Mouse (Mus musculus) WW6 (cell line): Measurements from ENCODE around the gene Sec24a.
"Not testable (repeated sequence)": the region's sequence is repeated elsewhere in the genome, so short reads cannot be mapped to it uniquely, and the experiment has no call there.

Experiments
- DNase-seq: peaks from one replicate; pipeline ENCODE4 v3.0.0-alpha.2; 2013; ENCODE audit warnings: low read depth, low spot score

Gene Sec24a

DNA sequence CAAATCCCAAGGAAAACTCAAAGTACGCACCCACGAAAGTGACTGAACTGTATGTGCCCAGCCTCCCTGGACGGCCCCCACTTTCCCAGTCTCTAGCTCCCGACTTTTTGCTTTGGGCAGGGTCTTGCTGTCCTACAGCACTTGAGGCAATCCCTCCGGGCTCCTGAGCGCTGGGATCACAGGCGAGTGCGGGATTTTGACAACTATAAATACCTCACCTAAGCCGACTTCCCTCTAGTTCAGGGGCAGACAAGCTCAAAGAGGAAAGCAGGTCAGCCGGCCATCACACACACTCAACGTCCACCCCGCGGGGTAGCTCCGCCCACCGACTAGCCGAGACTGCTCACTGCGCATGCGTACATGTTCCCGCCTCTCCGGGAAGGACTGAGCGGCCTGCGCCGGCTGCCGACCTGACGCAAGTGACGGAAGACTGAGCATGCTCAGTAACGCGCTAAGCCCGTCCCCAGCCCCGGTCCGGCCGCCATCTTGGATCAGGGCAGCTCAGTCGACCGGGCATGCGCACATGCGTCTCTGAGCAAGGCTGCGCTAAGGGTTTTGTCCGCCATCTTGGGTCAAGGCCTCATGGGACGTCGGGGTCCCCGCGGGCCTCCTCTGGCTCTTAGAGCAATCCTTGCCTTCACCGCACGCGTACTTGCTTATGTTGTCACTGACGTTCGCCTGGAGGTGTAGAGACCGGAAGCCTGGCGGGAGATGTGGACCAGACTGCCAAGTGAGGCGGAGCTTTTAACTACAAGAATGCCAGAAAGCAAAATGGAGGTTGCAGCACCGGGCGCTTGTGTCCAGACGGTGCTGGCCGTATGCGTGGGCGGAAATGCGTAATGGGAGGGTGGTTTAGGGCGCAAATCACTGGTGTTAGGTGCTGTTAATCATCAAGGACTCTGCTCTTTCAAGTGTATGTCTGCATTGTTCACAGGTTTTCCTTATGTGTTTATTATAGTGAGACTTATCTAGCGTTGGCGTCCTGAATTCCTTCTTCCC is 74.8 kb downstream of the Sec24a start, which contains the start of gene 0610009B22Rik:
0610009B22Rik (minus strand) TSS at position 545 of the 999 bp plus-strand sequence.
- peak; percentile 100 for DNase-seq

DNA sequence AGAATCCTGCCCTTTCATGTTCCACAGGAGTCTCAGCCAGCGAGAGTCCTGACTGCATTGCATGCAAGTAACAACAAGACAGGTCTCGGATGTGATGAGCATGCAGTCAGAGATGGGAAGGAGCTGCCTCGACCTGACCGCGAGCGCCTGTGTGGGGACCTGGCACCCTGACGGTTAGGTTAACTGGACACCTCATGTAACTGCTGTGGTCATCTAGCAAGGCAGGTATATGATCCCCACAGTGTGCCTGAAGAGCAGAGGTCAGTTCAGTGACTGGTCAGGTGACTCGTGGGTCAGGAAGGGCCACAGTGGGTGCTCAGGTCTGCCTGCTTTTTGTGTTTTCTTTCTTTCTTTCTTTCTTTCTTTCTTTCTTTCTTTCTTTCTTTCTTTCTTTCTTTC is 81.5 kb downstream of the Sec24a start:
- DNase-seq = no peak

DNA sequence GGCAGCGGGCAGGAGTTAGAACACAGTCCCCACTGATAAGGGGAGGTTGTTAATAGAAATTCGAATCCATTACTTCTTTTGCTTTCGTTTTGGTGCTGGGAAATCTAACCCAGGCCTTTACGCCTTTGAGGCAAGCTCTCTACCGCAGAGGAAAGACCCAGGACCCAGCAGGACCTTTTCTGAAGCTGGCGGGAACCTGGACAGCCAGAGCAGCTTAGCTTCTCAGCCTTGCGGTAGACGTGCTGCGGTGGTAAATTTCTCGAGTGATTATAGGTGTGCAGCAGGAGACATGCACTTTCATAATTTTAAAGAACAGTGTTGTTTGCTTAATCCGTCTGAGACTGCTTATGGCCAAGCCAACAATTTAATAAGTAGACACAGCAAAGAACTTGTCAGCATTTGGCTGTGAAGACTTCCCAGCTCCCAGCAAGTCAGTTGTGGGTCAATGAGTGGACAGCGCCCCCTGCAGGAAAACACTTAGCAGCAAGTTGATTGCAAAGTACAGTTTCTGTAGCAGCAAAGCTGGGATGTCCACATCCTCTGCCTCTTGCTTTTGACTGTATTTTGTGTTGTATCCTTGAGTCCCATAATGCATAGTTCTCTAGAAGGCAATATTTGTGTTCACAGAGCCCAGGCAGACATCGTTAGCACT is 82.0 kb downstream of the Sec24a start:
- peak; percentile 84 for DNase-seq

GRCm38 (mm10) chr11:51679466-51679865 is 84.0 kb downstream of the Sec24a start:
- DNase-seq = no peak

DNA sequence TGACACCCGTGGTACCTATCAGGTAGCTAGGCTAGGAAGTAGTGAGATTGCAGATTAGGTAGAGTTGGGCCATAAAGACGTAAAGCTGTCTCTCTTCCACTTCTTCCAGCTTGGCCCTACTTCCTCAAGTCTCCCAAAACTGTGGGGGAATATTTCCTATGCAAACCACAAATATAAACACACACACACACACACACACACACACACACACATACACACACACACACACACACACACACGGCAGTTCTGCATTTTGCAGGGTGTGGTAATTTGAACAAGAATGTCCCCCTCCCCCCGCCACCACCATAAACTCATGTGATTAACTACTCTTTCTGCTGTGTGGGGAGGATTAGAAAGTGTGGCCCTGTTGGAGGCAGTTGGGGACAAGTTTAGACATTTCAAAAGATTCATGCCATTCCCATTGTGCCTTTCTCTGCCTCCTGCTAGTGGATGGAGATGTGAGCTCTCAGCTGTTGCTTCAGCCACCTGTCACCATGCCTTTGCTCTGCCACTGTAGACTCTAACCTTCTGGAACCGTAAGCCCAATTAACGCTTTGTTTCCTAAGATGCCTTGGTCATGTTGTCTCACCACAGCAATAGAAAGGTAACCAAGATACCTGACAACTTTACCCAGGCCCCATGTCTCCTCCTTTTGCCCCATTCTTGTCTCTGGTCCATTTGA is 85.6 kb downstream of the Sec24a start:
- DNase-seq = no peak

DNA sequence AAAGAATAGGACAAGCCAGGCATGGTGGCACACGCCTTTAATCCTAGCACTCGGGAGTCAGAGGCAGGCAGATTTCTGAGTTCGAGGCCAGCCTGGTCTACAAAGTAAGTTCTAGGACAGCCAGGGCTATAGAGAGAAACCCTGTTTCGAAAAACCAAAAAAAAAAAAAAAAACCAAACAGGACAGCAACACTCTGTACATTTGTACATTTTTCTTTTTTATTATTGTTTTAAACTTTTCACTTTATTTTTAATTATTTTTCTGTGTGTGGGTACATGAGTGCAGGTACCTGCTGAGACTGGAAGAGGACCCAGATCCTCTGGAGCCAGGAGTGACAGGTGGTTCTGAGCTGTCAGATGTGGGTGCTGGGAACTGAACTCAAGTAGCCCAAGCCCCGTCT is 88.0 kb downstream of the Sec24a start:
- no peak for DNase-seq

- no peak for DNase-seq
Measured at GRCm38 (mm10) chr11:51673291-51673690, 90.1 kb downstream of the Sec24a start.

GRCm38 (mm10) chr11:51671376-51671775 is 92.1 kb downstream of the Sec24a start:
- DNase-seq = no peak

- DNase-seq = no peak
Measured at GRCm38 (mm10) chr11:51670846-51671245, 92.6 kb downstream of the Sec24a start.

- DNase-seq = not testable (repeated sequence)
Measured at GRCm38 (mm10) chr11:51664747-51665146, 98.7 kb downstream of the Sec24a start.

GRCm38 (mm10) chr11:51662632-51663031 is 100.8 kb downstream of the Sec24a start:
- no peak for DNase-seq

DNA sequence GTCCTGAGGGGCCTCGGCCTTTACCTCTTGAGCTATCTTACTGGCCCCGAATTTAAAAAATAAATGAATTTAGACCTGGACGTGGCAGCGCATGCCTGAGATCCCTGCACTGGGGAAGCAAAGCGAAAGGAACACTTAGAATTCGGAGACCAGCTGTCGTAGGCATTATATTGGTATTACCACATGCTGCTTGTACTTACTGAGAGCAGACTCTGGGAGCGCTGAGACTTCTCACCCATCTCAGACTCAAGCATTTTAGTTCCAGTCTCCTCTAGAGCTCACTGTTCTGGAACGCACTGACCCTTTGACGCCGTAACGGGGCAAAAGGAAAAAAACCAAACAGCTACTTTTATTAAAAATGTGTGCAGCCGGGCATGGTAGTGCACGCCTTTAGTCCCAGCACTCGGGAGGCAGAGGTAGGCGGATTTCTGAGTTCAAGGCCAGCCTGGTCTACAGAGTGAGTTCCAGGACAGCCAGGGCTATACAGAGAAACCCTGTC is 101.5 kb downstream of the Sec24a start:
- DNase-seq = no peak

- no peak for DNase-seq
Measured at GRCm38 (mm10) chr11:51658705-51659104, 104.7 kb downstream of the Sec24a start.

DNA sequence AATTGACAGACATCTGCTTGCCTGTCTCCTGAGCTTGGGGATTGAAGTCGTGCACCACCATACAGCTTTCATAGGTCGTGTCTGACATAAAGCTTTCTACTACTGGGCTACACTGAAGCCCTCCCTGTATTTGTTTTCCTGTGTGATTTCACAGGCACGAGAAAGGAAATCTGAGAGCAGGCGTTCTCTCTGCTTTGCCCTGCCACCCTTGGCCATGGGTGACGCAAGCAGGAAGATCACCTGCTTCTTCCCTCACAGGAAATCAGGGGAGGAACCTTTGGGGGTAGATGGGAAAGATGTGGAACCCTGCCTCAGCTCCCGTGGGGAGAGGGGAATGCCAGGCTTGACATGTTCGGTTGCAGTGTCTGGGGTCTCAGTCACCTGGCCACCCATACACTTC is 105.1 kb downstream of the Sec24a start:
- no peak for DNase-seq

- no peak for DNase-seq
Measured at GRCm38 (mm10) chr11:51656798-51657521, 106.5 kb downstream of the Sec24a start.

DNA sequence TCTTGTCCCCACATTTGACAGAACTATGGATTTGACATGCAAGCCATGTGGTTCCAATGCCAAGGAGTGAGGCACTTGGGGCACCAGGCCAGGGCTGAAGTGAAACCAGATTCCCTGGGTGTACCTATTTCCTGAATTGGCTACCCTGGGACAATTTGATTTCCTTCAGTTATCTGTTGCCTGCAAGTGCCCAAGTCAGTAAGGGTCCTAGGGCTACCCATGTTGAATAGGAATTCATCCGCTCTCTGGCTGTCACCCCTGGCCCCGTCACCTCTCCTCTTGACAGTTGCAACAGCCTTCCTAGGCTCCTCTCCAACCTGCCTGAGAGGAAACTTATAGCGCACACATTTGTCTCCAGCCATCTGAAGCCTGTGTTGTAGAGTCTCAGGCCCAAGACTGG is 108.5 kb downstream of the Sec24a start:
- no peak for DNase-seq

GRCm38 (mm10) chr11:51653736-51654135 is 109.7 kb downstream of the Sec24a start:
- DNase-seq = no peak

- no peak for DNase-seq
Measured at GRCm38 (mm10) chr11:51652889-51653418, 110.5 kb downstream of the Sec24a start.

DNA sequence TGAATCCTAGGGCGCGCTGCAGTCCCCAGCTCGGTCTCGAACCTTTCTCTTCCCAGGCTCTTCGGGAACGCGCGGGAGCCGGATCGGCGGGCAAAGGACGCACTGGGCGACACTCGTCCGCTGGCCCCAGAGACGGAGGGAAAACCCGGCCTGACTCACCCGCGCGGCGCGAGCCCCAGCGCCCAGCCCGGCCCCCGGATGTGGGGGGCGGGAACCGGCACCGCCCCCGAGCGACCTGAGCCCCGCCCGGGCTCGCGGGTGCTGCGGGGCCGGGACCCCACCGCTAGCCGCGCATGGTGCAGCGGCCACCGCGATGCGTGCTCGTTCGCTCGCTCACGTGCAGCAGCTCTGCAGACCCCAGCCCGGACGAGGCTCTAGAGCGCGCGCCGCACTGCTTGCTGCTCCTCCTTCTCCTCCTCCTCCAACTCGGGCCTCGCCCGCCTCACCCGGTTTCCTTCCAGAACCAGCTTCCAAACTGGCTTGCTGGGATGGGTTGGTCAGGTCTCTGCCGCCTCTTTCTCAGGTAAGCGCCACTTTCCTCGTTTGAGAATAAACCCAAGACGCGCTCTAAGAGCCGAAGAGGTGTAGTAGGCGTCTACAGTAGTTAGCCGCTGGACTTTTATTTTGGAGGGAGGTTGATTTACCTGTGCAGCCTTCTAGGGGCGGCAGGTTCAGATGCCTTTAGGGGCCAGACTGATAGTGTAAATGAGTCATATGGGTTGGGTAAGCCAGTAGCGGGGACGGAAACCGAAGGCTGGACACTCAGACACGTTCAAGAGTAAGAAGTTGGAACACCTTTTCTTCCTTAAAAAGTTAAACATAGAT is 112.5 kb downstream of the Sec24a start, which contains the start of the genes N4bp3 and D930048N14Rik:
N4bp3 (minus strand) TSS at position 152 of the 825 bp plus-strand sequence.
D930048N14Rik (plus strand) TSS at position 264 of the 825 bp plus-strand sequence.
- peak; percentile 64 for DNase-seq

DNA sequence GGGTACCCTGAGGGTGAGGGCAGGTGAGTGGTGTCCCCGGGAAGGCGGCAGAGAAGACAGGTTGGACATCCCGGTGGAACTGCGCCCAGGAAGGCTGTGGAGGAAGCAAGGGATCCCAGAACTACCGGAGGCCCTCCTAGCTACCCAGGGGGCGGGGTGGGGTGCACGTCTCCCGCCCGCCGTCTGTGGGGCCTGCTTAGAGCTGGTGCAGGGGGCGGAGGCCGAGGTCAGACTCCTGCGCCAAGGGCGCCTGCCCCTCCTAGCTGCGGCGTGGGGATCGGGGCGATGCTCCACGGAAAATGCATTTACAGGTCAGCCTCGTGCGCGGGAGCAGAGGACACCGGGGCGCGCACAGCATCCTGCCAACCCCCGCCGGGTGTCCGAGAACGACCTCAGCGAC is 113.2 kb downstream of the Sec24a start:
- no peak for DNase-seq
